Mouse (Mus musculus): ENCODE data around the gene Gns.

GRCm38 (mm10) chr10:121427136-121427535, 62.2 kb downstream of the Gns start:
- TF ChIP-seq CTCF (IDR thresholded peaks at IDR 0.05; ENCODE audit: borderline replicate concordance, insufficient read depth, low read depth, low read length) (no peak), POLR2A (IDR thresholded peaks at IDR 0.05; ENCODE audit: borderline replicate concordance, insufficient read depth, low read length) (no peak)
